Mouse (Mus musculus) midbrain, postnatal 0 days (tissue): Measurements from ENCODE around the gene Zfp987. TPM values are rescaled to one million over a fixed set of nuclear protein-coding genes. Genes with fewer than 3 reads are reported as not detected.
"Not testable (repeated sequence)": the region's sequence is repeated elsewhere in the genome, so short reads cannot be mapped to it uniquely, and the experiment has no call there.

ENCODE experiments used
- ATAC-seq: fragments of 200-750 bp; cut with Nextera tagmentation; 2 replicates; pipeline ENCODE4 v1.8.0; 2017; ENCODE audit warnings: moderate number of reproducible peaks, mild to moderate bottlenecking, moderate TSS enrichment, moderate library complexity; ENCODE audit not compliant: low FRiP score
- DNase-seq: peaks from one replicate; pipeline ENCODE4 v3.0.0-alpha.2; 2015; ENCODE audit warnings: low spot score
- H3K27ac ChIP-seq: fragments of 300-500 bp; sonication (generic); 2 replicates; pipeline ENCODE4 v1.5.1; 2014; ENCODE audit warnings: low read depth, mild to moderate bottlenecking, low read length, mixed read lengths
- H3K27me3 ChIP-seq: fragments of 300-500 bp; sonication (generic); 2 replicates; pipeline ENCODE4 v1.6.1; 2014; ENCODE audit warnings: low read length, control low read depth, mixed read lengths; ENCODE audit not compliant: insufficient read depth
- H3K36me3 ChIP-seq: fragments of 300-500 bp; sonication (generic); 2 replicates; pipeline ENCODE4 v1.6.1; 2014; ENCODE audit warnings: low read length, control low read depth, mixed read lengths; ENCODE audit not compliant: insufficient read depth
- H3K4me1 ChIP-seq: fragments of 300-500 bp; sonication (generic); 2 replicates; pipeline ENCODE4 v1.6.1; 2014; ENCODE audit warnings: mild to moderate bottlenecking, control low read depth, antibody characterized with exemption, low read length, mixed read lengths; ENCODE audit not compliant: insufficient read depth
- H3K4me2 ChIP-seq: fragments of 300-500 bp; sonication (generic); 2 replicates; pipeline ENCODE4 v1.6.1; 2014; ENCODE audit warnings: low read depth, mild to moderate bottlenecking, low read length, mixed read lengths; ENCODE audit not compliant: poor library complexity, severe bottlenecking
- H3K4me3 ChIP-seq: fragments of 300-500 bp; sonication (generic); 2 replicates; pipeline ENCODE4 v1.5.1; 2014; ENCODE audit warnings: low read depth, mild to moderate bottlenecking, low read length, moderate library complexity
- H3K9ac ChIP-seq: fragments of 300-500 bp; sonication (generic); replicated peaks from 2 replicates; pipeline ENCODE4 v1.6.1; 2014; ENCODE audit warnings: mild to moderate bottlenecking, low read length, moderate library complexity, mixed read lengths; ENCODE audit not compliant: poor library complexity, severe bottlenecking
- H3K9me3 ChIP-seq: fragments of 300-500 bp; sonication (generic); 2 replicates; pipeline ENCODE4 v1.6.1; 2016; ENCODE audit warnings: low read length, control low read depth
- WGBS: fragments of 180-500 bp; shearing (Covaris S2); extraction: QIAGEN DNeasy Blood & Tissue Kit; methylation state at CpG from one replicate; pipeline ENCODE4 v1.1.7; 2014; 5-methylcytosine and 5-hydroxymethylcytosine counted together
- polyA plus RNA-seq: library from polyadenylated mRNA; unstranded; fragments of >200 nt; fragmentation: Nextera tagmentation; extraction: Ambion mirVana; gene quantifications from 2 replicates; pipeline ENCODE4 v1.2.1, GENCODE M21; 2015
- total RNA-seq: library from RNA; depleted of rRNA; stranded (reverse); fragments of >200 nt; gene quantifications from 2 replicates; pipeline ENCODE4 v1.2.3, GENCODE M21; 2014; rRNA removed

The Zfp987 gene
- total and polyA plus RNA-seq, 2 experiments from 2014 or later, result not detected

- not testable (repeated sequence) for H3K27me3 ChIP-seq, H3K4me3 ChIP-seq, H3K9ac ChIP-seq, H3K27ac ChIP-seq, DNase-seq, H3K4me1 ChIP-seq, H3K4me2 ChIP-seq, H3K36me3 ChIP-seq
- H3K9me3 ChIP-seq, result peaks cover 14% of the 10 kb centered on the region
- peak; percentile 42 for ATAC-seq
- 77% methylated on average over 3 of the region's 3 CpGs for WGBS
These were observed 70.2 kb downstream of the Zfp987 start for GRCm38 (mm10) chr4:146167202-146167832.

- H3K4me2 ChIP-seq, H3K27me3 ChIP-seq, H3K27ac ChIP-seq, H3K9ac ChIP-seq, H3K4me3 ChIP-seq, H3K36me3 ChIP-seq, DNase-seq, H3K4me1 ChIP-seq: not testable (repeated sequence)
- peaks cover 15% of the 10 kb centered on the region for H3K9me3 ChIP-seq
- WGBS, result 82% methylated on average over 10 of the region's 10 CpGs
- ATAC-seq, result peak; percentile 68
These were observed 70.9 kb downstream of the Zfp987 start for GRCm38 (mm10) chr4:146167879-146168532.

- not testable (repeated sequence) for H3K27ac ChIP-seq, DNase-seq, H3K4me2 ChIP-seq, H3K4me3 ChIP-seq, H3K27me3 ChIP-seq, H3K9ac ChIP-seq, H3K4me1 ChIP-seq, H3K36me3 ChIP-seq
- peak; percentile 58 for ATAC-seq
- peaks cover 21% of the 10 kb centered on the region for H3K9me3 ChIP-seq
- WGBS, result no CpG with 5 or more reads among the region's 2 CpGs
These were observed 71.7 kb downstream of the Zfp987 start for GRCm38 (mm10) chr4:146168730-146169215.

- peak; percentile 79 for ATAC-seq
- not testable (repeated sequence) for H3K4me1 ChIP-seq, H3K27me3 ChIP-seq, H3K36me3 ChIP-seq, H3K4me3 ChIP-seq, H3K9ac ChIP-seq, DNase-seq, H3K27ac ChIP-seq, H3K4me2 ChIP-seq
- WGBS, result 61% methylated on average over 3 of the region's 4 CpGs
- H3K9me3 ChIP-seq, result peaks cover 14% of the 10 kb centered on the region
These were observed 76.5 kb downstream of the Zfp987 start for GRCm38 (mm10) chr4:146173378-146174226.

Other genes starting within 250 kb of the Zfp987 start
- 0.27 TPM in 1 of 2 replicates, not detected in the other for gene Zfp986, start 228.5 kb upstream of the Zfp987 start, total RNA-seq
- not detected in 2 replicates for gene Zfp986, start 228.5 kb upstream of the Zfp987 start, polyA plus RNA-seq
- gene Zfp600, start 59.5 kb downstream of the Zfp987 start, total RNA-seq, result not detected in 2 replicates
- gene Zfp600, start 59.5 kb downstream of the Zfp987 start, polyA plus RNA-seq, result not detected in 2 replicates